Mouse (Mus musculus): ENCODE results near the gene Sh3rf3. TPM values are rescaled to one million over a fixed set of nuclear protein-coding genes. Genes with fewer than 3 reads are reported as not detected.

Gene Sh3rf3
- polyA plus RNA-seq, 1 experiment from 2014 or later, result not detected

GRCm38 (mm10) chr10:58968236-58968635 lies 155.1 kb downstream of the Sh3rf3 start:
- Histone ChIP-seq H3K27ac (no peak overlapping the region), H3K36me3 (ENCODE audit: inconsistent target) (no peaks in the 10 kb centered on the region), H3K79me2 (ENCODE audit: inconsistent target) (no peaks in the 10 kb centered on the region), H3K4me3 (ENCODE audit: inconsistent target) (no peak overlapping the region)
- 85% methylated on average over 4 of the region's 4 CpGs for WGBS (ENCODE audit: missing documents)

GRCm38 (mm10) chr10:58969351-58969750 lies 156.2 kb downstream of the Sh3rf3 start:
- H3K27ac ChIP-seq, result no peak overlapping the region
- no peaks in the 10 kb centered on the region for H3K36me3 ChIP-seq (ENCODE audit: inconsistent target)
- 100% methylated on average over 5 of the region's 5 CpGs for WGBS (ENCODE audit: missing documents)
- no peaks in the 10 kb centered on the region for H3K79me2 ChIP-seq (ENCODE audit: inconsistent target)
- H3K4me3 ChIP-seq (ENCODE audit: inconsistent target), result no peak overlapping the region

GRCm38 (mm10) chr10:58972115-58972514 lies 159.0 kb downstream of the Sh3rf3 start:
- H3K27ac ChIP-seq, result no peak overlapping the region
- no peaks in the 10 kb centered on the region for H3K79me2 ChIP-seq (ENCODE audit: inconsistent target)
- no peaks in the 10 kb centered on the region for H3K36me3 ChIP-seq (ENCODE audit: inconsistent target)
- no peak overlapping the region for H3K4me3 ChIP-seq (ENCODE audit: inconsistent target)
- 82% methylated on average over 1 of the region's 1 CpGs for WGBS (ENCODE audit: missing documents)

GRCm38 (mm10) chr10:58974138-58974537 lies 161.0 kb downstream of the Sh3rf3 start:
- Histone ChIP-seq H3K36me3 (ENCODE audit: inconsistent target) (no peaks in the 10 kb centered on the region), H3K27ac (no peak overlapping the region), H3K79me2 (ENCODE audit: inconsistent target) (no peaks in the 10 kb centered on the region), H3K4me3 (ENCODE audit: inconsistent target) (no peak overlapping the region)
- 89% methylated on average over 5 of the region's 5 CpGs for WGBS (ENCODE audit: missing documents)

- H3K4me3 ChIP-seq (ENCODE audit: inconsistent target), result no peak overlapping the region
- no peaks in the 10 kb centered on the region for H3K36me3 ChIP-seq (ENCODE audit: inconsistent target)
- 88% methylated on average over 7 of the region's 7 CpGs for WGBS (ENCODE audit: missing documents)
- H3K79me2 ChIP-seq (ENCODE audit: inconsistent target), result no peaks in the 10 kb centered on the region
- no peak overlapping the region for H3K27ac ChIP-seq
Measured at GRCm38 (mm10) chr10:58979320-58979959, 166.3 kb downstream of the Sh3rf3 start.

- H3K4me3 ChIP-seq (ENCODE audit: inconsistent target), result no peak overlapping the region
- 89% methylated on average over 9 of the region's 9 CpGs for WGBS (ENCODE audit: missing documents)
- H3K36me3 ChIP-seq (ENCODE audit: inconsistent target), result no peaks in the 10 kb centered on the region
- H3K79me2 ChIP-seq (ENCODE audit: inconsistent target), result no peaks in the 10 kb centered on the region
- H3K27ac ChIP-seq, result no peak overlapping the region
Measured at GRCm38 (mm10) chr10:58981674-58982329, 168.6 kb downstream of the Sh3rf3 start.

- no peaks in the 10 kb centered on the region for H3K36me3 ChIP-seq (ENCODE audit: inconsistent target)
- 88% methylated on average over 5 of the region's 5 CpGs for WGBS (ENCODE audit: missing documents)
- no peaks in the 10 kb centered on the region for H3K79me2 ChIP-seq (ENCODE audit: inconsistent target)
- H3K4me3 ChIP-seq (ENCODE audit: inconsistent target), result no peak overlapping the region
- H3K27ac ChIP-seq, result no peak overlapping the region
Measured at GRCm38 (mm10) chr10:58982546-58983154, 169.5 kb downstream of the Sh3rf3 start.

GRCm38 (mm10) chr10:58991611-58992010 lies 178.5 kb downstream of the Sh3rf3 start:
- H3K36me3 ChIP-seq (ENCODE audit: inconsistent target), result no peaks in the 10 kb centered on the region
- WGBS (ENCODE audit: missing documents), result 77% methylated on average over 3 of the region's 3 CpGs
- no peaks in the 10 kb centered on the region for H3K79me2 ChIP-seq (ENCODE audit: inconsistent target)
- no peak overlapping the region for H3K4me3 ChIP-seq (ENCODE audit: inconsistent target)
- H3K27ac ChIP-seq, result no peak overlapping the region

GRCm38 (mm10) chr10:58994726-58995125 lies 181.6 kb downstream of the Sh3rf3 start:
- Histone ChIP-seq H3K4me3 (ENCODE audit: inconsistent target) (no peak overlapping the region), H3K36me3 (ENCODE audit: inconsistent target) (no peaks in the 10 kb centered on the region), H3K79me2 (ENCODE audit: inconsistent target) (no peaks in the 10 kb centered on the region), H3K27ac (no peak overlapping the region)
- 88% methylated on average over 2 of the region's 2 CpGs for WGBS (ENCODE audit: missing documents)

- Histone ChIP-seq H3K4me3 (ENCODE audit: inconsistent target) (no peak overlapping the region), H3K79me2 (ENCODE audit: inconsistent target) (no peaks in the 10 kb centered on the region), H3K36me3 (ENCODE audit: inconsistent target) (no peaks in the 10 kb centered on the region), H3K27ac (no peak overlapping the region)
- 78% methylated on average over 3 of the region's 3 CpGs for WGBS (ENCODE audit: missing documents)
Measured at GRCm38 (mm10) chr10:58995132-58995531, 182.0 kb downstream of the Sh3rf3 start.

- Histone ChIP-seq H3K36me3 (ENCODE audit: inconsistent target) (no peaks in the 10 kb centered on the region), H3K4me3 (ENCODE audit: inconsistent target) (no peak overlapping the region), H3K27ac (no peak overlapping the region), H3K79me2 (ENCODE audit: inconsistent target) (no peaks in the 10 kb centered on the region)
- 88% methylated on average over 9 of the region's 9 CpGs for whole genome bisulfite sequencing (ENCODE audit: missing documents)
Measured at GRCm38 (mm10) chr10:59002361-59002760, 189.2 kb downstream of the Sh3rf3 start.

- WGBS (ENCODE audit: missing documents), result 90% methylated on average over 7 of the region's 7 CpGs
- H3K4me3 ChIP-seq (ENCODE audit: inconsistent target), result no peak overlapping the region
- H3K27ac ChIP-seq, result no peak overlapping the region
- no peaks in the 10 kb centered on the region for H3K36me3 ChIP-seq (ENCODE audit: inconsistent target)
- H3K79me2 ChIP-seq (ENCODE audit: inconsistent target), result no peaks in the 10 kb centered on the region
Measured at GRCm38 (mm10) chr10:59011415-59011814, 198.3 kb downstream of the Sh3rf3 start.

- no peak overlapping the region for H3K4me3 ChIP-seq (ENCODE audit: inconsistent target)
- H3K79me2 ChIP-seq (ENCODE audit: inconsistent target), result no peaks in the 10 kb centered on the region
- H3K27ac ChIP-seq, result no peak overlapping the region
- 92% methylated on average over 9 of the region's 9 CpGs for WGBS (ENCODE audit: missing documents)
- H3K36me3 ChIP-seq (ENCODE audit: inconsistent target), result no peaks in the 10 kb centered on the region
Measured at GRCm38 (mm10) chr10:59013618-59014017, 200.5 kb downstream of the Sh3rf3 start.

- no peak overlapping the region for H3K4me3 ChIP-seq (ENCODE audit: inconsistent target)
- WGBS (ENCODE audit: missing documents), result 85% methylated on average over 3 of the region's 3 CpGs
- H3K36me3 ChIP-seq (ENCODE audit: inconsistent target), result no peaks in the 10 kb centered on the region
- H3K79me2 ChIP-seq (ENCODE audit: inconsistent target), result no peaks in the 10 kb centered on the region
- H3K27ac ChIP-seq, result no peak overlapping the region
Measured at GRCm38 (mm10) chr10:59019302-59019973, 206.3 kb downstream of the Sh3rf3 start.

- no peak overlapping the region for H3K4me3 ChIP-seq (ENCODE audit: inconsistent target)
- no peaks in the 10 kb centered on the region for H3K36me3 ChIP-seq (ENCODE audit: inconsistent target)
- no peak overlapping the region for H3K27ac ChIP-seq
- 91% methylated on average over 4 of the region's 4 CpGs for WGBS (ENCODE audit: missing documents)
- no peaks in the 10 kb centered on the region for H3K79me2 ChIP-seq (ENCODE audit: inconsistent target)
Measured at GRCm38 (mm10) chr10:59050434-59050833, 237.3 kb downstream of the Sh3rf3 start.

Measured in macrophage (primary cell).